Mouse (Mus musculus): ENCODE measurements around the gene Pxk.
A peak's percentile ranks its signal among the peaks of the same experiment; 100 is the strongest.

Gene Pxk

DNA sequence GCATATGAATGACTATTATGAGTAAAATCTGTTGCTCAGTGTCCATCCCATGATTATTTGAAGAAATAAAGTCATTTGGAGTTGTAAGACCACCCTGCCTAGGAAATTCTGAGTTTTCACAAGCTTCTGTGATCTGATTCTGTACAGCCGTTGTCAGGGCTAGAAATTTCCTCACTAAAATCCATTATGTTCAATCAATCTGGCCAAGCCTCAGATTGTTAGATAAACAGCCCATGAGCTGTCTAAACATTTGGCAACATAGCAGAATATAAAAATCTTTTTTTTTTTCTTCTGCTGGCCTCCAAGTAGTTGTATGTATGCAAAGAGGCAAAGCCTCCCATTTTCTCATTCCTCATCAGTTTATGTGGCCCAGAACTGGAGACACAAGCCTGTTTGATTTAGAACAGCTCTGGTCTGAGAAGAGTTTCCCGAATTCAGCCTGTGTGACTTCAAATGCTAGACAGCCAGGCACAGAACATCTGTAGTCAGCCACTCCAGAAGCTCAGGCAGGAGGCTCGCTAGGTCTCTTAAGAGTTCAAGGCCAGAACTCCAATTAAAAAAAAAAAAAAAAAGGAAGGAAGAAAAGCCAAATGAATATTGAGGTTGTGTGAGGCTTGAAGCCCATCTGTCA, 3.0 kb upstream of the Pxk start:
- no peaks in the 10 kb centered on the region for H3K27me3 ChIP-seq (ENCODE audit: insufficient read depth, low read length)
- no peak overlapping the region for H3K4me3 ChIP-seq (replicated peaks; ENCODE audit: low read length)
- H3K9me3 ChIP-seq (ENCODE audit: low read length) = peaks cover 10% of the 10 kb centered on the region
- TF ChIP-seq POU5F1 (IDR thresholded peaks at IDR 0.05; ENCODE audit: borderline replicate concordance, low read length) (no peak), CTCF (conservative IDR thresholded peaks at IDR 0.05; ENCODE audit: low read length) (no peak), NANOG (IDR thresholded peaks at IDR 0.05; ENCODE audit: borderline replicate concordance, low read length) (no peak)
- peaks cover 27% of the 10 kb centered on the region for H3K4me1 ChIP-seq (replicated peaks; ENCODE audit: low read depth, low read length)
- peaks cover 16% of the 10 kb centered on the region for H3K36me3 ChIP-seq (ENCODE audit: insufficient read depth, low read length)

DNA sequence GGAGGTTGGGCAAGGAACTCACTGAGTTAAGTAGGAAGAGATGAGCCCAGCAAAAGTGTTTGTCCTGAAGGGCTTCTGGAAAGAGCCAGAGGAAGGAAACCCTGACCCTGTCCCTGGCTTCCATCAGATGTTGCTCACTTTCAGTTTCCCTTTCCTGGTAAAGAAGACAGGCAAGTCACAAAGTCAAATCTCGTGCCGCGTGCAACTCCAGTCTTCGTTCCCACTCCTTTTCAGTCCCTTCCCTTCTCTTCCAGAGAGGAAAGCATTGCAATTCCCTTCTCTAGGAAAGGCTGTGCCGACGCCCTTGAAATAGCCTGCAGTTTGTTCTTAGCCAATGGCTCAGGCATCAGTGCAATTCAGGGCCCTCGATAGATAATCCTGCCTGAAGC, 2.5 kb upstream of the Pxk start:
- H3K4me3 ChIP-seq (replicated peaks; ENCODE audit: low read length) = no peak overlapping the region
- H3K27me3 ChIP-seq (ENCODE audit: insufficient read depth, low read length) = no peaks in the 10 kb centered on the region
- TF ChIP-seq NANOG (IDR thresholded peaks at IDR 0.05; ENCODE audit: borderline replicate concordance, low read length) (no peak), CTCF (conservative IDR thresholded peaks at IDR 0.05; ENCODE audit: low read length) (no peak), POU5F1 (IDR thresholded peaks at IDR 0.05; ENCODE audit: borderline replicate concordance, low read length) (no peak)
- peaks cover 27% of the 10 kb centered on the region for H3K4me1 ChIP-seq (replicated peaks; ENCODE audit: low read depth, low read length)
- peaks cover 11% of the 10 kb centered on the region for H3K36me3 ChIP-seq (ENCODE audit: insufficient read depth, low read length)
- peaks cover 10% of the 10 kb centered on the region for H3K9me3 ChIP-seq (ENCODE audit: low read length)

DNA sequence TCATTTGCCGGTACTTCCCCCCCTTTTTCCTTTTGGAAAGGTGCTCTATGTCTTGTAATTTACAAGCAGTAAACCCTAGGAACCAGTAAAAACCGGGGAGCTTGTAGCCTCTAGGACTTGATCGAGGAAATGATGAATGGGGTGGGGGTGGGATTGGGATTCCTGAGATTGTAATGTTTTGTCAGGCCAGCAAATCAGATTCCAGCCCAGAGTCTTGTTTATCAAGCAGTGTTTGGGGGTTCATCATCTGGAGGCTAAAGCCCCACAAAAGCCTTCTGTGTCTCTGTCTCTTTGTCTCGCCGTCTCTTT, 630 bp downstream of the Pxk start:
- Histone ChIP-seq H3K4me3 (replicated peaks; ENCODE audit: low read length) (peak overlapping the region; percentile 86), H3K27me3 (ENCODE audit: insufficient read depth, low read length) (no peaks in the 10 kb centered on the region), H3K36me3 (ENCODE audit: insufficient read depth, low read length) (peaks cover 6% of the 10 kb centered on the region; the same call in 1 of the 2 replicates), H3K4me1 (replicated peaks; ENCODE audit: low read depth, low read length) (peaks cover 34% of the 10 kb centered on the region), H3K9me3 (ENCODE audit: low read length) (peaks cover 10% of the 10 kb centered on the region)
- no peak for TF ChIP-seq POU5F1 (IDR thresholded peaks at IDR 0.05; ENCODE audit: borderline replicate concordance, low read length)
- no peak for TF ChIP-seq NANOG (IDR thresholded peaks at IDR 0.05; ENCODE audit: borderline replicate concordance, low read length)
- no peak for TF ChIP-seq CTCF (conservative IDR thresholded peaks at IDR 0.05; ENCODE audit: low read length)

DNA sequence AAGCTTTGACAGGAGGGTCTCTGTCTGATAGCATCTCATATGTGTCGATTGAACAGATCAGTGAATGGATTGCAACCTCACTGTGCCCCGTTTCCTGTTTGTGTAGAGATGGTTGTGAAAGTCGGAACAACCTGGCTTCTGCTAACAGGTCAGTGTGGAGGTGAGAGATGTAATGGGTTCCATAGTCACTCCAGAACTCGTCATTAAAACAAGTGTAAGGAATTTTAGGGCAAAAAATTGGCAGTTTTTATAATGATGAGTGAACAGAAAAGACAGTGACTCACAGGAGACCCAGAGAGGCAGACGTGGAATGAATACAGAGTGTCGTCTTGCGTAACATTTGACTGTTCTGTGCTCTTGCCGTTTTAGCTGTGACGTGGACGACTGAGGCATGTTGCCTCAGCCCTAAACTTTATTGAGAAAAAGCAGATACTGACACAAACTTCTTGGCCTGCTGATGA, 1.6 kb downstream of the Pxk start:
- Histone ChIP-seq H3K4me1 (replicated peaks; ENCODE audit: low read depth, low read length) (peaks cover 33% of the 10 kb centered on the region), H3K4me3 (replicated peaks; ENCODE audit: low read length) (no peak overlapping the region; the same call in 1 of the 2 replicates), H3K9me3 (ENCODE audit: low read length) (peaks cover 10% of the 10 kb centered on the region), H3K36me3 (ENCODE audit: insufficient read depth, low read length) (peaks cover 6% of the 10 kb centered on the region; the same call in 1 of the 2 replicates), H3K27me3 (ENCODE audit: insufficient read depth, low read length) (no peaks in the 10 kb centered on the region)
- no peak for TF ChIP-seq POU5F1 (IDR thresholded peaks at IDR 0.05; ENCODE audit: borderline replicate concordance, low read length)
- TF ChIP-seq NANOG (IDR thresholded peaks at IDR 0.05; ENCODE audit: borderline replicate concordance, low read length) = no peak
- no peak for TF ChIP-seq CTCF (conservative IDR thresholded peaks at IDR 0.05; ENCODE audit: low read length)

DNA sequence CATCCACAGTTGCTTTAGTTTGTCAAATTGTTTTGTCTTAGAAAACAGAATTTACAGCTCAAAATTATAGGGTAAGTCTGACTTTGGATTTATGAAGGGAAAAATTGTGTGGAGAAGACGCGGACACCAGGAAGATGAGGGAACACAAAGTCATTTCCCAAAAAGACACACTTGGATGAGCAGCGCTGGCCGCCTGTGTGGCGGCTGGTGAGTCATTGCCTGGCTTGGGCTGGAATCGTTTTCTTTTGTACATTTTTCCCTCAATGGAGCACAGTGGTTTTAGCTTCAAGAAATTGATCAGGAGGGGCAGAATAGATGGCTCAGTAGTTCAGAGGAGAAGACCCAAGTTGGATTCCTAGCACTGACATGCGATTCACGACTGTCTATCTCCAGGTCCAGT, 3.9 kb downstream of the Pxk start:
- Histone ChIP-seq H3K9me3 (ENCODE audit: low read length) (no peaks in the 10 kb centered on the region), H3K27me3 (ENCODE audit: insufficient read depth, low read length) (no peaks in the 10 kb centered on the region), H3K4me3 (replicated peaks; ENCODE audit: low read length) (no peak overlapping the region), H3K36me3 (ENCODE audit: insufficient read depth, low read length) (peaks cover 6% of the 10 kb centered on the region; the same call in 1 of the 2 replicates), H3K4me1 (replicated peaks; ENCODE audit: low read depth, low read length) (peaks cover 35% of the 10 kb centered on the region)
- TF ChIP-seq CTCF (conservative IDR thresholded peaks at IDR 0.05; ENCODE audit: low read length) = no peak
- no peak for TF ChIP-seq POU5F1 (IDR thresholded peaks at IDR 0.05; ENCODE audit: borderline replicate concordance, low read length)
- no peak for TF ChIP-seq NANOG (IDR thresholded peaks at IDR 0.05; ENCODE audit: borderline replicate concordance, low read length)

DNA sequence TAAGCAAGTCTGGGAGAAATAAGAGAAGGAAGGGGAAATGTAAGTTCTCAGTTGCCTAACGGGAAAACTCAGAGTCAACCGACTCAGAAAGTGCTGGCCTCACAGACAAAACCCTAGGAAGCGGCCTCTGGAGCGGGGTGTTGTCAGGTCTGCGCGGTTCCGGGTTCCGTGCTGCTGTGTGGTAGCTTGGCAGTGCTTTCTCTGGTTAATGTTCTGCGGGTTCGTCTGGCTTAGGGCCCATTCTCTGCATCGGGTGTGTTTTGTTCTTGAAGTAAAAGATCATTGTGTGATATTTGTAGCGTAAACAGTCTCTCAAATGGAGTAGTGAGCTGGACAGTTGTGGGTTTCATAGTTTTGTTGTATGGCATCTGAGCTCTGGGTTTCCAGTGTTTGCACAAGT, 4.7 kb downstream of the Pxk start:
- H3K4me1 ChIP-seq (replicated peaks; ENCODE audit: low read depth, low read length) = peaks cover 32% of the 10 kb centered on the region
- no peaks in the 10 kb centered on the region for H3K9me3 ChIP-seq (ENCODE audit: low read length)
- peaks cover 6% of the 10 kb centered on the region; the same call in 1 of the 2 replicates for H3K36me3 ChIP-seq (ENCODE audit: insufficient read depth, low read length)
- TF ChIP-seq CTCF (conservative IDR thresholded peaks at IDR 0.05; ENCODE audit: low read length) (no peak), NANOG (IDR thresholded peaks at IDR 0.05; ENCODE audit: borderline replicate concordance, low read length) (no peak), POU5F1 (IDR thresholded peaks at IDR 0.05; ENCODE audit: borderline replicate concordance, low read length) (no peak)
- no peaks in the 10 kb centered on the region for H3K27me3 ChIP-seq (ENCODE audit: insufficient read depth, low read length)
- no peak overlapping the region for H3K4me3 ChIP-seq (replicated peaks; ENCODE audit: low read length)

DNA sequence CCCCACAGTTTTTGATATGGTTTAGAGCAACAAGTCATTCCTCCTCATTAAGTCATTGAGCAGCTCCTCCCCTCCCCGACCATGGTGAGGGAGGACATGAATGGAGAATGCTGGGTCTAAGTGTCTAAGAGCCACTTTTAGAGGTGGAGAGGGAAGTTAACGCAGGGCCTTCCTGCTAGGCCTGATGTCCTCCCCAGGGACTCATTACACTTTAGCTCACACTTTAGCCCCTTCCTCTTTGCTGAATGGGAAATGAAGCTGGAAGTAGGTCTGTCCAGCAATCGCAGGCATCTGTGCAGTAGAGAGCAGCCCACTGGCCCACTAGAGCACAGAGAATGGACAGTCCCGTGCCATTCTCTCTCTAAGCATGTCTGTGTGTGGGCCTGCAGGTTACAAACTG, 10.0 kb downstream of the Pxk start:
- TF ChIP-seq NANOG (IDR thresholded peaks at IDR 0.05; ENCODE audit: borderline replicate concordance, low read length) (no peak), CTCF (conservative IDR thresholded peaks at IDR 0.05; ENCODE audit: low read length) (no peak), POU5F1 (IDR thresholded peaks at IDR 0.05; ENCODE audit: borderline replicate concordance, low read length) (no peak)
- Histone ChIP-seq H3K9me3 (ENCODE audit: low read length) (no peaks in the 10 kb centered on the region), H3K4me1 (replicated peaks; ENCODE audit: low read depth, low read length) (peaks cover 21% of the 10 kb centered on the region)

DNA sequence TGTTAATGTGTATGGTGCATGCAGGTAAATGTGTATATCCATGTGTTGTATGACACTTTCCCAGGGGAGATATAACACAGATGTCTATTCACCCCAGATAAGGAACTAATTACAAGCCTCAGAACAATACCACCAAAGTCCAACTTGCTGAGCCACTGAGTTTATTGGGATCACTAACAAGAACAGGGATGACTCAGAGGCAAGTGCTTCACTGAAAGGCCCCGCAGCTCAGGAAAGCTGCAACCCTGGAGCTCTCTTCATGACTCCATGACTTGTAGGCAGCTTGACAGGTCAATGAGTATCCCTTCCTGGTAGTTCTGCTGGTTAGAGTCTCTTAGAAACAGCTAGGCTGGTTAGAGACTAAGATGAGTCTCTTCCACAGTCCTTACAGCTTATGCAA, 11.0 kb downstream of the Pxk start:
- H3K27me3 ChIP-seq (ENCODE audit: insufficient read depth, low read length) = no peaks in the 10 kb centered on the region
- no peaks in the 10 kb centered on the region for H3K36me3 ChIP-seq (ENCODE audit: insufficient read depth, low read length)
- H3K9me3 ChIP-seq (ENCODE audit: low read length) = no peaks in the 10 kb centered on the region
- H3K4me3 ChIP-seq (replicated peaks; ENCODE audit: low read length) = no peak overlapping the region
- peaks cover 15% of the 10 kb centered on the region for H3K4me1 ChIP-seq (replicated peaks; ENCODE audit: low read depth, low read length)
- TF ChIP-seq CTCF (conservative IDR thresholded peaks at IDR 0.05; ENCODE audit: low read length) = no peak
- no peak for TF ChIP-seq POU5F1 (IDR thresholded peaks at IDR 0.05; ENCODE audit: borderline replicate concordance, low read length)
- TF ChIP-seq NANOG (IDR thresholded peaks at IDR 0.05; ENCODE audit: borderline replicate concordance, low read length) = no peak

More for the DNA sequence above, 10.0 kb downstream of the Pxk start:
- no peak overlapping the region for H3K4me3 ChIP-seq (replicated peaks; ENCODE audit: low read length)
- no peaks in the 10 kb centered on the region for H3K36me3 ChIP-seq (ENCODE audit: insufficient read depth, low read length)
- H3K27me3 ChIP-seq (ENCODE audit: insufficient read depth, low read length) = no peaks in the 10 kb centered on the region

DNA sequence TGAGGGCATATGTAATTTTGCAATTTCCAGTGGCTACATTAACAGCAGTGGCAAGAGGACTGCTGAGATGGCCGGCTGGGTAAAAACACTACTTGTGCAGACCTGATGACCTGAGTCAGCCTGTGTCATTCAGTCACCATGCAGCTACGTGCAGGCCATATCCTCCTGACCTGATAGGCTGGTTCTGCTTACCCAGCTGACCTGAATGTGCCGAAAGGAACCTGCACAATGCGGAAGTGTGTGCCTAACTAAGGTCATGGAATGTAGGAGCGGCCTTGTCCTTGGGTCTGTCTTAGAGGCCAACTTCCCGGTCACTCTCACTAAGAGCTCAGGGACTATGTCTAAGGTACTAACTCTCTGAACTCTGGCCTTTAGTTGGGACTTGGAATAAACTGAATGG, 13.5 kb downstream of the Pxk start:
- H3K4me1 ChIP-seq (replicated peaks; ENCODE audit: low read depth, low read length) = peaks cover 16% of the 10 kb centered on the region
- no peak overlapping the region for H3K4me3 ChIP-seq (replicated peaks; ENCODE audit: low read length)
- no peaks in the 10 kb centered on the region for H3K27me3 ChIP-seq (ENCODE audit: insufficient read depth, low read length)
- no peaks in the 10 kb centered on the region for H3K9me3 ChIP-seq (ENCODE audit: low read length)
- TF ChIP-seq NANOG (IDR thresholded peaks at IDR 0.05; ENCODE audit: borderline replicate concordance, low read length) (no peak), POU5F1 (IDR thresholded peaks at IDR 0.05; ENCODE audit: borderline replicate concordance, low read length) (no peak), CTCF (conservative IDR thresholded peaks at IDR 0.05; ENCODE audit: low read length) (no peak)
- H3K36me3 ChIP-seq (ENCODE audit: insufficient read depth, low read length) = no peaks in the 10 kb centered on the region

All from E14TG2a.4 (cell line).